Mouse (Mus musculus) midbrain, embryonic 13.5 days (tissue): ENCODE data around the gene Coro1b. TPM values are rescaled to one million over a fixed set of nuclear protein-coding genes. Genes with fewer than 3 reads are reported as not detected.

Experiments used
- ATAC-seq: fragments of 200-750 bp; cut with Nextera tagmentation; 2 replicates; pipeline ENCODE4 v1.8.0; 2017; ENCODE audit warnings: mild to moderate bottlenecking, moderate TSS enrichment, moderate library complexity
- H3K27ac ChIP-seq: fragments of 300-500 bp; sonication (generic); 2 replicates; pipeline ENCODE4 v1.5.1; 2015; ENCODE audit warnings: inconsistent platforms, mild to moderate bottlenecking, moderate library complexity
- H3K27me3 ChIP-seq: fragments of 300-500 bp; sonication (generic); 2 replicates; pipeline ENCODE4 v1.6.1; 2015; ENCODE audit warnings: mild to moderate bottlenecking, inconsistent platforms
- H3K36me3 ChIP-seq: fragments of 300-500 bp; sonication (generic); 2 replicates; pipeline ENCODE4 v1.6.1; 2015; ENCODE audit warnings: mild to moderate bottlenecking, inconsistent platforms
- H3K4me1 ChIP-seq: fragments of 300-500 bp; sonication (generic); replicated peaks from 2 replicates; pipeline ENCODE4 v1.6.1; 2015; ENCODE audit warnings: inconsistent platforms
- H3K4me2 ChIP-seq: fragments of 300-500 bp; sonication (generic); replicated peaks from 2 replicates; pipeline ENCODE4 v1.6.1; 2015; ENCODE audit warnings: moderate library complexity, mild to moderate bottlenecking, inconsistent platforms
- H3K4me3 ChIP-seq: fragments of 300-500 bp; sonication (generic); replicated peaks from 2 replicates; pipeline ENCODE4 v1.5.1; 2015; ENCODE audit warnings: mild to moderate bottlenecking, inconsistent platforms
- H3K9ac ChIP-seq: fragments of 300-500 bp; sonication (generic); replicated peaks from 2 replicates; pipeline ENCODE4 v1.6.1; 2015; ENCODE audit warnings: mild to moderate bottlenecking, inconsistent platforms
- H3K9me3 ChIP-seq: fragments of 300-500 bp; sonication (generic); 2 replicates; pipeline ENCODE4 v1.6.1; 2016; ENCODE audit warnings: mild to moderate bottlenecking, inconsistent platforms
- WGBS: fragments of 180-500 bp; shearing (Covaris S2); methylation state at CpG from one replicate; pipeline ENCODE4 v1.1.7; 2015; 5-methylcytosine and 5-hydroxymethylcytosine counted together
- polyA plus RNA-seq: library from polyadenylated mRNA; unstranded; fragments of >200 nt; fragmentation: Nextera tagmentation; extraction: Ambion mirVana; gene quantifications from 2 replicates; pipeline ENCODE4 v1.2.1, GENCODE M21; 2015

Gene Coro1b
- polyA plus RNA-seq, 1 experiment from 2014 or later: 127 TPM

DNA sequence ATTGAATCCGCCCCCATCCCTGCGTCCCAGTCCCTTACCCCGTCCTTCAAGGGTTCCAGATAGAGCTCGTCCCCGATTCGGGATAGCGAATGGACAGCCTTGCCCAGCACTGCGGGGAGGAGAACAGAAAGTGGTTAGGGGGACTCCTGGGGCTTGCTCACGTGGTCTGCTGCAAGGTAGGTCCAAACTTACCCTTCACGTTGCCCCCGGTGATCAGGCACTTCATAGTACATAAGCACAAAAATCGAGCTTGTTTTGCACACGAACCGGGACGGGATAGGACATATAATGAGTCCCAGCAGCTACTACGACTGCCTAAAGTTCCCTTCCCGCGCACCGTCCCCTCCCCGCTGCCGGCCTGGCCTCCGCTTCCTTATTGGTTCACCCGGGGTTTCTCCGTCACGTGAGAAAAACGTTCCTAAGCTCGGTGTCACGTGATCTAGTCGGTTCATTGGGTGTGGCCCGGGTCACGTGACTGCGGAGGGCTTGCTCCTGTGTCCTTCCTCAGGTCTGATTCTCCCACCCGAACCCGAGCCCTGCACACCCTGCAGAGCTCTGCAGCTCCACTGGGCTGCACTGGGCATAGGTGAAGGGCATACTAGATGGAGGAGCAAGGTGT is 53.0 kb downstream of the Coro1b start, which contains the start of gene Rad9a:
Gene Rad9a, minus strand, starts transcription at position 372 of the 619 bp plus-strand sequence.
- Histone ChIP-seq H3K9ac (peak within 1 kb of the TSS; percentile 76), H3K9me3 (no peaks in the 10 kb centered on the region), H3K4me3 (peak within 1 kb of the TSS; percentile 62), H3K36me3 (peaks cover 21% of the 10 kb centered on the region), H3K27ac (peak within 1 kb of the TSS; percentile 28; the same call in 1 of the 2 replicates), H3K27me3 (peaks cover 26% of the 10 kb centered on the region), H3K4me1 (peaks cover 23% of the 10 kb centered on the region), H3K4me2 (peak within 1 kb of the TSS; percentile 90)
- WGBS: under 1% methylated on average over 34 of the region's 34 CpGs
- peak; percentile 87 for ATAC-seq

DNA sequence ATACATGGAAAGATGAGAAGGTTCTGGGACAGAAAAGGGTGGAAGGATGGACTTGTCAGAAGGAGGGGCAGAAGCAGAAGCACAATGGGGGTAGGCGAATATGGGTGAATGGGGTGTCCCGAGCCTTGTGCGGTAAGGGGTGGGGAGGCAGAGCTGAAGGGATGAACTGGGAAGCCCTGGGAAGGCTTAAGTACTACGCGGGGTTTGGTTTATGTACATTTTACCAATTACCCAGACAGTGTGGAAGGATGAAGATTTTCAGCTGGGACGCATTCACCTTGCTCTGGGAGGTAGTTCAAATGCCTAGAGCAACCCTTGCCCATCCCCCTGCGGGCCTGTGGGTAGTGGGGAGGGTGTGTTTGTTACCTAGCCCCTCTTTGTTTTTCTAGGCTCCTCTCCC is 53.7 kb downstream of the Coro1b start:
- Histone ChIP-seq H3K4me2 (peak overlapping the region; percentile 90), H3K9me3 (no peaks in the 10 kb centered on the region), H3K4me3 (peak overlapping the region; percentile 62), H3K27me3 (peaks cover 28% of the 10 kb centered on the region), H3K27ac (no peak overlapping the region), H3K36me3 (peaks cover 14% of the 10 kb centered on the region), H3K4me1 (peaks cover 23% of the 10 kb centered on the region), H3K9ac (peak overlapping the region; percentile 59)
- WGBS: 31% methylated on average over 7 of the region's 7 CpGs
- peak; percentile 37; the same call in 1 of the 2 replicates for ATAC-seq

DNA sequence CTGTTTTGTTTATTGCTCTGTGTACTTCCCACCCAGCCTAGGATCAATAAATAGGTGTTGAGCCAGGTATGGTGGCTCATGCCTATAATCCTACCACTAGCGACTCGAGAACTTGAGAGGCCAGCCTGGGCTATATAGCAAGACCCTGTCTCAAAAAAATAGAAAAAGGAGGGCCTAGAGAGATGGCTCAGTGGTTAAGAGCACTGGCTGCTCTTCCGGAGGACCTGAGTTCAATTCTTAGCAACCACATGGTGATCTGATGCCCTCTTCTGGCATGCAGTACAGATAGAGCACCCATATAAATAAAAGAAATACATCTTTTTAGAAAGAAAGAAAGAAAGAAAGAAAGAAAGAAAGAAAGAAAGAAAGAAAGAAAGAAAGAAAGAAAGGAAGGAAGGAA is 54.7 kb downstream of the Coro1b start:
- H3K4me3 ChIP-seq: no peak overlapping the region
- peaks cover 28% of the 10 kb centered on the region for H3K27me3 ChIP-seq
- 74% methylated on average over 3 of the region's 3 CpGs for WGBS
- H3K9ac ChIP-seq: no peak overlapping the region
- no peaks in the 10 kb centered on the region for H3K9me3 ChIP-seq
- H3K36me3 ChIP-seq: peaks cover 6% of the 10 kb centered on the region; the same call in 1 of the 2 replicates
- no peak overlapping the region for H3K4me2 ChIP-seq
- H3K4me1 ChIP-seq: peaks cover 23% of the 10 kb centered on the region
- no peak for ATAC-seq
- no peak overlapping the region for H3K27ac ChIP-seq

Other genes starting within 250 kb of the Coro1b start
- gene Tcirg1, start 241.5 kb upstream of the Coro1b start, polyA plus RNA-seq: 7.4 and 10.9 TPM in 2 replicates
- gene Ndufs8, start 235.8 kb upstream of the Coro1b start, polyA plus RNA-seq: 232 TPM in 2 replicates
- gene Aldh3b1, start 218.8 kb upstream of the Coro1b start, polyA plus RNA-seq: 0.80 and 1.1 TPM in 2 replicates
- 5.6 and 8.1 TPM in 2 replicates for gene Unc93b1, start 213.4 kb upstream of the Coro1b start, polyA plus RNA-seq
- not detected in 2 replicates for gene Aldh3b3, start 190.0 kb upstream of the Coro1b start, polyA plus RNA-seq
- gene Aldh3b2, start 176.3 kb upstream of the Coro1b start, polyA plus RNA-seq: 0.09 and 0.18 TPM in 2 replicates
- gene Acy3, start 162.0 kb upstream of the Coro1b start, polyA plus RNA-seq: 1.2 and 1.5 TPM in 2 replicates
- not detected in 2 replicates for gene Tbx10, start 155.9 kb upstream of the Coro1b start, polyA plus RNA-seq
- 25.2 and 26.4 TPM in 2 replicates for gene Nudt8, start 148.0 kb upstream of the Coro1b start, polyA plus RNA-seq
- 4.9 and 5.5 TPM in 2 replicates for gene Gm49405, start 148.0 kb upstream of the Coro1b start, polyA plus RNA-seq
- 5.1 and 7.8 TPM in 2 replicates for gene Doc2g, start 145.3 kb upstream of the Coro1b start, polyA plus RNA-seq
- 203 and 210 TPM in 2 replicates for gene Ndufv1, start 135.8 kb upstream of the Coro1b start, polyA plus RNA-seq
- gene Gstp1, start 110.6 kb upstream of the Coro1b start, polyA plus RNA-seq: 372 and 375 TPM in 2 replicates
- gene Gstp2, start 102.6 kb upstream of the Coro1b start, polyA plus RNA-seq: 1.3 and 3.9 TPM in 2 replicates
- gene Gstp3, start 89.0 kb upstream of the Coro1b start, polyA plus RNA-seq: not detected in 2 replicates
- not detected in 2 replicates for gene Cabp2, start 67.0 kb upstream of the Coro1b start, polyA plus RNA-seq
- gene Cdk2ap2, start 51.4 kb upstream of the Coro1b start, polyA plus RNA-seq: 78.7 and 82.1 TPM in 2 replicates
- 45.0 and 45.9 TPM in 2 replicates for gene Pitpnm1, start 48.6 kb upstream of the Coro1b start, polyA plus RNA-seq
- gene Aip, start 22.8 kb upstream of the Coro1b start, polyA plus RNA-seq: 79.8 and 80.9 TPM in 2 replicates
- gene Gpr152, start 8.8 kb upstream of the Coro1b start, polyA plus RNA-seq: 0.05 and 0.08 TPM in 2 replicates
- gene Cabp4, start 4.6 kb upstream of the Coro1b start, polyA plus RNA-seq: 0.19 and 0.34 TPM in 2 replicates
- 0.24 and 0.50 TPM in 2 replicates for gene Ptprcap, start 5.0 kb downstream of the Coro1b start, polyA plus RNA-seq
- 60.5 and 62.9 TPM in 2 replicates for gene Rps6kb2, start 14.7 kb downstream of the Coro1b start, polyA plus RNA-seq
- 4.2 and 4.8 TPM in 2 replicates for gene Carns1, start 26.9 kb downstream of the Coro1b start, polyA plus RNA-seq
- 0.78 and 0.93 TPM in 2 replicates for gene Tbc1d10c, start 42.7 kb downstream of the Coro1b start, polyA plus RNA-seq
- 636 and 651 TPM in 2 replicates for gene Ppp1ca, start 43.4 kb downstream of the Coro1b start, polyA plus RNA-seq
- 24.9 and 26.3 TPM in 2 replicates for gene Rad9a, start 53.0 kb downstream of the Coro1b start, polyA plus RNA-seq
- gene Clcf1, start 65.6 kb downstream of the Coro1b start, polyA plus RNA-seq: 0.64 and 0.70 TPM in 2 replicates
- not detected in 2 replicates for gene AC109138.7, start 65.7 kb downstream of the Coro1b start, polyA plus RNA-seq
- gene Pold4, start 83.3 kb downstream of the Coro1b start, polyA plus RNA-seq: 14.5 and 15.3 TPM in 2 replicates
- 6.0 and 8.7 TPM in 2 replicates for gene Ssh3, start 120.6 kb downstream of the Coro1b start, polyA plus RNA-seq
- 23.4 and 27.8 TPM in 2 replicates for gene Ankrd13d, start 134.5 kb downstream of the Coro1b start, polyA plus RNA-seq
- 18.0 and 20.9 TPM in 2 replicates for gene Grk2, start 157.6 kb downstream of the Coro1b start, polyA plus RNA-seq
- 37.5 and 43.0 TPM in 2 replicates for gene Kdm2a, start 249.7 kb downstream of the Coro1b start, polyA plus RNA-seq